Mouse (Mus musculus): ENCODE data around the gene Slc39a11. TPM values are rescaled to one million over a fixed set of nuclear protein-coding genes. Genes with fewer than 3 reads are reported as not detected.
A peak's percentile ranks its signal among the peaks of the same experiment; 100 is the strongest.

The Slc39a11 gene
- polyA plus RNA-seq, 1 experiment from 2014 or later = 32.3 TPM

- Histone ChIP-seq H3K36me3 (no peaks in the 10 kb centered on the region), H3K4me2 (replicated peaks) (no peak overlapping the region), H3K9ac (no peak overlapping the region), H3K27ac (peak overlapping the region; percentile 71), H3K9me3 (replicated peaks) (no peaks in the 10 kb centered on the region), H3K4me3 (no peak overlapping the region), H3K4me1 (peaks cover 48% of the 10 kb centered on the region), H3K27me3 (peaks cover 5% of the 10 kb centered on the region; the same call in 1 of the 2 replicates)
- WGBS = 71% methylated on average over 13 of the region's 13 CpGs
- ATAC-seq (ENCODE audit: low FRiP score) = no peak
Measured at GRCm38 (mm10) chr11:113292906-113293614, 356.8 kb downstream of the Slc39a11 start.

DNA sequence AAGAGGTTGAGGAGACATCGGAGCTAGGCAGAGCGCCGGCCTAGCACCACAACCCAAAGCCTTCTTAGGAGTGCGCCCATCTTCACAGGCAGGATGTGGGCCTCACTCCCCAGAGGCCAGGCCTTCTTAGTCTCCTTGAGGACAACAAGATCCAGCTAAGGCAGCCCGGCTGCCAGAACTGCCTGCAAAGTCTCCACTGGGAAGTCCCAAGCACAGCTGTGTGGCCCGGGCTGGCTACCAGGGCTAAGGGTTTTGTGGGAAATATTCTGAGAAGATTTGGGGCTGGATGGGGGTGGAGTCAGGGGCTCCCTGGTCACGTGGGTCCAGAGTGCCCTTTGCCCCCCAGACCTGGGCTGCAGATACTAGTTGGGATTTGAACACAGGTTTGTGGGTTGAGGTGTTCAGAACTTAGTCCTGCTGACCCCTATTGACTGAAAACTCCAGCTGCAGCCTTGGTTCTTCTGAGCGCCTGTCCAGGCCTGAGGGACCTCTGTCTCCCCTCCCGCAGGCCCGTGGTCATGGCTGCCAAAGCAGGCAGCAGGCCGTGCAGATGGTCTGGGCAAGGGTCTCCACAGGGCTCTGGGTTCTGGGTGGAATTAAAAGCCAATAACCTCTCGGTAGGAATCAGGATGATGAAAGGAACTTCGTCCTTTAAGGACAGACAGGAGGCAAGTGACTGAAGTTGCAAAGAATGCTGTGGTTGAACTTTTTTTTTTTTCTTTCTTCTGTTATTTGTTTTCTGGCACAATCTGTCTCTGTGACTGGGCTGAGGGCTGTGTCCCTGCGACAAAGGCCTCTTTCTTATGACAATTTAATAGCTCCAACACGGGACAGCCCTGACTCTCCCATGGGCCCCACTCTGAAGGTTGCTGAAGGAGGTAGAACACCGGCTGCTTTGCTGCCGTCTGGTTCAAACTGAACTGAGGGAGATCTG lies 357.8 kb downstream of the Slc39a11 start:
- ATAC-seq (ENCODE audit: low FRiP score) = no peak
- no peak overlapping the region for H3K4me2 ChIP-seq (replicated peaks)
- no peaks in the 10 kb centered on the region for H3K9me3 ChIP-seq (replicated peaks)
- no peak overlapping the region for H3K9ac ChIP-seq
- H3K36me3 ChIP-seq = no peaks in the 10 kb centered on the region
- peaks cover 44% of the 10 kb centered on the region for H3K4me1 ChIP-seq
- 38% methylated on average over 17 of the region's 17 CpGs for WGBS
- H3K27me3 ChIP-seq = peaks cover 5% of the 10 kb centered on the region; the same call in 1 of the 2 replicates
- H3K27ac ChIP-seq = peak overlapping the region; percentile 71
- no peak overlapping the region for H3K4me3 ChIP-seq

GRCm38 (mm10) chr11:113290911-113291310 lies 359.0 kb downstream of the Slc39a11 start:
- H3K4me1 ChIP-seq = peaks cover 42% of the 10 kb centered on the region
- 78% methylated on average over 14 of the region's 14 CpGs for WGBS
- H3K27ac ChIP-seq = no peak overlapping the region
- H3K4me2 ChIP-seq (replicated peaks) = no peak overlapping the region
- H3K9me3 ChIP-seq (replicated peaks) = no peaks in the 10 kb centered on the region
- no peaks in the 10 kb centered on the region for H3K36me3 ChIP-seq
- no peak overlapping the region for H3K9ac ChIP-seq
- no peak overlapping the region for H3K4me3 ChIP-seq
- no peak for ATAC-seq (ENCODE audit: low FRiP score)
- peaks cover 9% of the 10 kb centered on the region; the same call in 1 of the 2 replicates for H3K27me3 ChIP-seq

DNA sequence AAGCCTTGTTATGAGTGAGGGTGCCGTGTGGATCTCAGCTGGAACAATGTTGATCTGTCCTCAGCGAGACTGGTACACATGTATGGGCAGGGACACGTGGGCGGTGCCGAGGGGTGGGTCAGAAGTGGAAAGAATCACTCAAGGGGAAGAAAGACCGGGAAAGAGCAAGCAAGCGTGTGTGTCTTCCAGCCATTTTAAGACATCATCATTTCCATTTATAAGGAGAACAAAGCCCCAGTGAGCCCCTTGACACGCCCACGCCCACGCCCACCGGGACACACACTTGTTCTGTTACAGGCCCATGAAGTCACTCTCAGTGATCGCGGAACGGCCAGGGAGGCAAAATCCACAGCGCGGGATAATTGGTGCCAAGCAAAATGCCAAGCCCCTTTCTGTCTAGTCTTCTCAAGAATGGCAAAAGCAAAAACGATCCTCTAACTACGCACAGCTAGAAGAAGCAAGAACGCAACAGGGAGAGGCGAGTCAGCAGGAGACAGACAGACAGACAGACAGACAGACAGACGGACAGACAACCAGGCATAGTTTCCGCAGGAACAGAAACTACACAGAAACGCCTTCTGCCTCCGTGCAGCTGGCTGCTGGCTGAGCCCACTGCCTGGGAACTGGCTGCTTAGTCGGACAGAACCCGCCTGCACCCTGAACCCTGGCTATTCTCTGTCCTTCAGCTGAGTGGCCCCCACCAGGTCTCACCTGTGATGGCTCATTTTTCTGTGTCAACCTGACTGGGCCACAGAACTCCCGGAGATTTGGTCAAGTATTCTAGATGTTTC lies 364.7 kb downstream of the Slc39a11 start:
- ATAC-seq (ENCODE audit: low FRiP score) = peak; percentile 64
- Histone ChIP-seq H3K4me2 (replicated peaks) (peak overlapping the region; percentile 15; the same call in 1 of the 2 replicates), H3K9ac (no peak overlapping the region), H3K9me3 (replicated peaks) (no peaks in the 10 kb centered on the region), H3K27me3 (peaks cover 17% of the 10 kb centered on the region; the same call in 1 of the 2 replicates), H3K4me3 (no peak overlapping the region), H3K27ac (no peak overlapping the region), H3K36me3 (no peaks in the 10 kb centered on the region), H3K4me1 (peaks cover 27% of the 10 kb centered on the region)
- 55% methylated on average over 27 of the region's 27 CpGs for WGBS

GRCm38 (mm10) chr11:113283376-113283811 lies 366.5 kb downstream of the Slc39a11 start:
- no peak overlapping the region for H3K4me2 ChIP-seq (replicated peaks)
- H3K9ac ChIP-seq = no peak overlapping the region
- ATAC-seq (ENCODE audit: low FRiP score) = no peak
- peaks cover 17% of the 10 kb centered on the region; the same call in 1 of the 2 replicates for H3K27me3 ChIP-seq
- H3K36me3 ChIP-seq = no peaks in the 10 kb centered on the region
- WGBS = 50% methylated on average over 11 of the region's 11 CpGs
- peaks cover 32% of the 10 kb centered on the region for H3K4me1 ChIP-seq
- no peaks in the 10 kb centered on the region for H3K9me3 ChIP-seq (replicated peaks)
- H3K27ac ChIP-seq = no peak overlapping the region
- no peak overlapping the region for H3K4me3 ChIP-seq

GRCm38 (mm10) chr11:113278238-113278637 lies 371.6 kb downstream of the Slc39a11 start:
- H3K4me2 ChIP-seq (replicated peaks) = no peak overlapping the region
- H3K4me1 ChIP-seq = peaks cover 24% of the 10 kb centered on the region
- no peak overlapping the region for H3K4me3 ChIP-seq
- WGBS = 89% methylated on average over 6 of the region's 6 CpGs
- H3K9ac ChIP-seq = no peak overlapping the region
- H3K36me3 ChIP-seq = no peaks in the 10 kb centered on the region
- ATAC-seq (ENCODE audit: low FRiP score) = no peak
- H3K27me3 ChIP-seq = 0 out of 2 replicates have a peak, but pooled peaks cover 7% of the 10 kb centered on the region
- no peak overlapping the region for H3K27ac ChIP-seq
- H3K9me3 ChIP-seq (replicated peaks) = no peaks in the 10 kb centered on the region

DNA sequence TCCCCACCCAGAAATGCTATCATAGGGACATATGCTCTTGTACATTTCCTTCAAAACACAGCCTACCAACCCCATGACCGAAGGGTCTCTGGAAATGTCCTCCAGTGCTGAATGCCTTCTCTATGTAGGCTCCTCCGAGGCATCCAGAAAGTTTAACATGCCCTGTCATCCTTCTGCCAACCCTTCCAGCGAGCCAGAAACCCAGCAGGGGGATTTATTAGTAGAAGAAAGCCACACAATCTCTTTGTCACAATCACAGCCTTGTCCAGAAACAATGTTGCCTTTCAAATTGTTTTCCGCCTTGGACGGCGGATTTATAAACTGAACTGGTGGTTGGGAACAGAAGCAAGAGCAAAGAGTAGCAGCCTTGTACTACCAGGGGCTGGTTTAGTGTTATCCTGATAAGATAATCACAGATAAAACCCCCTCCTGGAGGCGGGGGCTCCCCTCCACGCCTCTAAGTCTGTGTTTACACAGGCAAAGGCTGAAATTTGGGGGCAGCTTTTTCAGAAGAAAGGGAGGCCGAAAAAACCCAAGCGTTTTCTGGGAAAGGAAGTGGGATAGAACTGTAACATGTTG lies 372.8 kb downstream of the Slc39a11 start:
- no peak overlapping the region for H3K9ac ChIP-seq
- H3K9me3 ChIP-seq (replicated peaks) = no peaks in the 10 kb centered on the region
- no peak overlapping the region for H3K4me3 ChIP-seq
- no peak overlapping the region for H3K4me2 ChIP-seq (replicated peaks)
- no peaks in the 10 kb centered on the region for H3K36me3 ChIP-seq
- ATAC-seq (ENCODE audit: low FRiP score) = no peak
- 0 out of 2 replicates have a peak, but pooled peaks cover 7% of the 10 kb centered on the region for H3K27me3 ChIP-seq
- H3K4me1 ChIP-seq = peaks cover 18% of the 10 kb centered on the region
- WGBS = 53% methylated on average over 10 of the region's 10 CpGs
- 0 out of 2 replicates have a peak overlapping the region, but pooled peaks have one; percentile 19 for H3K27ac ChIP-seq

GRCm38 (mm10) chr11:113276518-113276917 lies 373.4 kb downstream of the Slc39a11 start:
- Histone ChIP-seq H3K9me3 (replicated peaks) (no peaks in the 10 kb centered on the region), H3K36me3 (no peaks in the 10 kb centered on the region), H3K27ac (0 out of 2 replicates have a peak overlapping the region, but pooled peaks have one; percentile 19), H3K9ac (no peak overlapping the region), H3K4me2 (replicated peaks) (no peak overlapping the region), H3K4me1 (peaks cover 23% of the 10 kb centered on the region), H3K4me3 (no peak overlapping the region), H3K27me3 (0 out of 2 replicates have a peak, but pooled peaks cover 7% of the 10 kb centered on the region)
- no peak for ATAC-seq (ENCODE audit: low FRiP score)
- 91% methylated on average over 8 of the region's 8 CpGs for WGBS

- no peak overlapping the region for H3K27ac ChIP-seq
- no peaks in the 10 kb centered on the region for H3K9me3 ChIP-seq (replicated peaks)
- no peak for ATAC-seq (ENCODE audit: low FRiP score)
- no peak overlapping the region for H3K4me3 ChIP-seq
- H3K4me2 ChIP-seq (replicated peaks) = no peak overlapping the region
- H3K9ac ChIP-seq = no peak overlapping the region
- H3K27me3 ChIP-seq = no peaks in the 10 kb centered on the region
- 84% methylated on average over 8 of the region's 8 CpGs for WGBS
- no peaks in the 10 kb centered on the region for H3K36me3 ChIP-seq
- H3K4me1 ChIP-seq = peaks cover 25% of the 10 kb centered on the region
Measured at GRCm38 (mm10) chr11:113274037-113274436, 375.8 kb downstream of the Slc39a11 start.

DNA sequence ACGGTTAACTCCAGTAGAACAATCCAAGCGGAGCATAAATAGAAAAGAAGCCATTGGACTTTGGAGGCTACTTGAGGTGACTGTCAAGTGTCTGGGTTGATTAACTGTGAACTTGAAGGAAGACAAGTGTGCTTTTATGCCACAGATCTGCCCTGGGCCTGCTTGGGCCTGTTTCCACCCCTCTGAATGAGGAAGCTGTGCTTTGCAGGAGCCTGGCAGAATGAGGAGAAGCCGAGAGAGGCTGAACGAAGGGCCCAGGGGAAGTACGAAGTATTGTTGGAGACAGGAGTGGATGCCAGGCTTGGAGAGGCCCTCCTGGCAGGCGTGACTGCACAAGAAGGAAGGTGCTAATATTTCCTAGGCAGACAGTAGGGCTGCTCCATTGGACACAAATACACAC lies 378.0 kb downstream of the Slc39a11 start:
- H3K9me3 ChIP-seq (replicated peaks) = no peaks in the 10 kb centered on the region
- no peaks in the 10 kb centered on the region for H3K36me3 ChIP-seq
- 82% methylated on average over 6 of the region's 6 CpGs for WGBS
- no peak overlapping the region for H3K4me2 ChIP-seq (replicated peaks)
- H3K27ac ChIP-seq = no peak overlapping the region
- no peak overlapping the region for H3K9ac ChIP-seq
- no peak overlapping the region for H3K4me3 ChIP-seq
- H3K4me1 ChIP-seq = peaks cover 13% of the 10 kb centered on the region; the same call in 1 of the 2 replicates
- ATAC-seq (ENCODE audit: low FRiP score) = no peak
- H3K27me3 ChIP-seq = no peaks in the 10 kb centered on the region

DNA sequence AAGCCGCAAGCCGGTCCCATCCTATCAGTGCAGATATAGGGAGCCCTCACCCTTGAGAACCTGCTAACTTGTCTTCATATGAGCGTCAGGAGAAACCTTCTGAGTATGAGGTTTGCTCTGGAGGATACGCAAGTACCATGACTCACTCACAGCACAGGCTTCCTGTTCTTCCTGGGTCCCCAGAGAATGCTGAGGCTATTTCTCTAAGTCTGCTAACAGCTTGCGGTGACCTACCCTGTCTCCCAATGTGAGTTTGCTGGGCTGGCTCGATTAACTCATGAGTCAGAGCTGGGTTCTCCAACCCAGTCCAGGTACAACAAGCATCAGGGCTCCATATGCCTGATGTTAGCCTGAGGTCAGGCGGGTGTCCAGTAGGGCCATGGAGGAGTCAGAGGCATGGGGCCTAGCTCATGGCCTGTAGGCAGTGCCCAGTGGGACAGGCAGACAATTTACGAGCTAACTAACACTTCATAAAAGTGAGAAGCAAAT lies 381.0 kb downstream of the Slc39a11 start:
- Histone ChIP-seq H3K9me3 (replicated peaks) (no peaks in the 10 kb centered on the region), H3K4me3 (no peak overlapping the region), H3K9ac (no peak overlapping the region), H3K27me3 (no peaks in the 10 kb centered on the region), H3K36me3 (no peaks in the 10 kb centered on the region), H3K4me2 (replicated peaks) (no peak overlapping the region), H3K4me1 (peaks cover 25% of the 10 kb centered on the region), H3K27ac (no peak overlapping the region)
- ATAC-seq (ENCODE audit: low FRiP score) = no peak
- WGBS = 90% methylated on average over 8 of the region's 8 CpGs

All from hindbrain, embryonic 12.5 days (tissue).